Mouse (Mus musculus) cortical plate, adult 2 months (tissue): ENCODE measurements at regions not wholly inside any gene's neighbourhood (a gene's known extent, or its start where the extent isn't known, plus 50 kb on each side); places are given as distances from the start of the nearest gene placed in this dataset.

Experiments used
- H3K27ac ChIP-seq: fragments of 200-500 bp; 2 replicates; pipeline ENCODE4 v1.5.1; 2012; ENCODE audit warnings: low read length, control low read depth, inconsistent platforms; ENCODE audit not compliant: insufficient read depth
- H3K4me1 ChIP-seq: fragments of 200-500 bp; 2 replicates; pipeline ENCODE4 v1.6.1; 2011; ENCODE audit warnings: low read length; ENCODE audit not compliant: control insufficient read depth, insufficient read depth
- H3K4me3 ChIP-seq: fragments of 200-500 bp; 2 replicates; pipeline ENCODE4 v1.5.1; 2011; ENCODE audit warnings: mild to moderate bottlenecking, low read length, control low read depth; ENCODE audit not compliant: insufficient read depth
- CTCF ChIP-seq: fragments of 200-500 bp; IDR thresholded peaks from 2 replicates; pipeline ENCODE4 v1.5.1; 2011; ENCODE audit warnings: mild to moderate bottlenecking, control low read depth, low read length; ENCODE audit not compliant: insufficient read depth; ENCODE audit errors: extremely low read depth
- POLR2A ChIP-seq: fragments of 200-500 bp; IDR thresholded peaks from 2 replicates; pipeline ENCODE4 v1.6.1; 2011; ENCODE audit warnings: mild to moderate bottlenecking, low read length, control low read depth; ENCODE audit not compliant: insufficient read depth; ENCODE audit errors: extremely low read depth

- H3K4me1 ChIP-seq = no peaks in the 10 kb centered on the region
- TF ChIP-seq POLR2A (no peak), CTCF (no peak)
- H3K4me3 ChIP-seq = no peak overlapping the region
- H3K27ac ChIP-seq = no peak overlapping the region
These were observed 553.7 kb downstream of the Tmtc2 start for GRCm38 (mm10) chr10:105020471-105021120.

DNA sequence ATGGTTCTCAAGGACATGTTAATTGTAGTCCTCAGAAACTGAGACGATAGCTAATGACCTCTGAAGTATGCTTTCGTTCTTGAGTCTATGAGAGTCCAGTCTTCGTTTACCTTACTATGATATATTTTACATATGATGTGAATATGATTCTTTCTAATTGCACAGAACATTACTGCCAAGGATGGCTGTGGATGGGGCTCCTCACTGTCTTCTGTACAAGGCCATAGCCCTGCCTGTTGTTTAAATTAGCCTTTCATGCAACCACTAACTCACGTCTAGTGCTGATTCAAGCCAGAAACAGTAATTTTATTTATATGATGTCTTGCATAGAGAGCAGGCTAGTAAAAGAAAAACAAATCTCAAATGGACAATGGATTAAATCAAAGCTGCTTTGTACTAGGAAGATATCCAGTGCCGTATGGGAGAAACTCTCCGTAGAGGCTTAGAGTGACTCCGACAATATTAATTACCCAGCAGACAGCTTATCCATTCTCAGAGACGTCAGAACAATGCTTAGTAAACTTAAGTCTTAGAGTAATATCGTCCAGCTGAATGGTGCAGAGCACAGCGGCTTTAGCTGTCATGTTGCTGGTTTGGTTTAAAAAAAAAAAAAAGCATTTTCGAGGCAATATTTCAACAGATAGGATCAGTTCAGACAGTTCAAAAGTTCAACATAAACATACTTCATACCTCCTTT lies 554.3 kb downstream of the Tmtc2 start:
- Histone ChIP-seq H3K4me1 (no peaks in the 10 kb centered on the region), H3K27ac (no peak overlapping the region), H3K4me3 (no peak overlapping the region)
- TF ChIP-seq POLR2A (no peak), CTCF (no peak)
